Mouse (Mus musculus) bone marrow macrophage, adult 2 months (primary cell): Measurements from ENCODE around the gene Mtg2. TPM values are rescaled to one million over a fixed set of nuclear protein-coding genes. Genes with fewer than 3 reads are reported as not detected.

Source experiments
- H3K27ac ChIP-seq: 2 replicates; pipeline ENCODE4 v1.5.1; 2012; ENCODE audit warnings: low read depth, low read length; ENCODE audit not compliant: insufficient read depth
- H3K4me1 ChIP-seq: 2 replicates; pipeline ENCODE4 v1.6.1; 2012; ENCODE audit warnings: low read length; ENCODE audit not compliant: control insufficient read depth, insufficient read depth
- H3K4me3 ChIP-seq: 2 replicates; pipeline ENCODE4 v1.5.1; 2012; ENCODE audit warnings: mild to moderate bottlenecking, low read length, moderate library complexity; ENCODE audit not compliant: insufficient read depth
- CTCF ChIP-seq: IDR thresholded peaks from 2 replicates; pipeline ENCODE4 v1.5.1; 2012; ENCODE audit warnings: low read depth, mild to moderate bottlenecking, low read length, moderate library complexity
- POLR2A ChIP-seq: IDR thresholded peaks from 2 replicates; pipeline ENCODE4 v1.6.1; 2012; ENCODE audit warnings: mild to moderate bottlenecking, low read depth, low read length, borderline replicate concordance
- polyA plus RNA-seq: library from polyadenylated mRNA; stranded (reverse); fragments of >200 nt; gene quantifications from 2 replicates; pipeline ENCODE4 v1.2.4, GENCODE M21; 2012; ENCODE audit not compliant: missing spikeins, insufficient read depth, insufficient read length

Gene Mtg2
- polyA plus RNA-seq, 1 experiment: 11.7 TPM

DNA sequence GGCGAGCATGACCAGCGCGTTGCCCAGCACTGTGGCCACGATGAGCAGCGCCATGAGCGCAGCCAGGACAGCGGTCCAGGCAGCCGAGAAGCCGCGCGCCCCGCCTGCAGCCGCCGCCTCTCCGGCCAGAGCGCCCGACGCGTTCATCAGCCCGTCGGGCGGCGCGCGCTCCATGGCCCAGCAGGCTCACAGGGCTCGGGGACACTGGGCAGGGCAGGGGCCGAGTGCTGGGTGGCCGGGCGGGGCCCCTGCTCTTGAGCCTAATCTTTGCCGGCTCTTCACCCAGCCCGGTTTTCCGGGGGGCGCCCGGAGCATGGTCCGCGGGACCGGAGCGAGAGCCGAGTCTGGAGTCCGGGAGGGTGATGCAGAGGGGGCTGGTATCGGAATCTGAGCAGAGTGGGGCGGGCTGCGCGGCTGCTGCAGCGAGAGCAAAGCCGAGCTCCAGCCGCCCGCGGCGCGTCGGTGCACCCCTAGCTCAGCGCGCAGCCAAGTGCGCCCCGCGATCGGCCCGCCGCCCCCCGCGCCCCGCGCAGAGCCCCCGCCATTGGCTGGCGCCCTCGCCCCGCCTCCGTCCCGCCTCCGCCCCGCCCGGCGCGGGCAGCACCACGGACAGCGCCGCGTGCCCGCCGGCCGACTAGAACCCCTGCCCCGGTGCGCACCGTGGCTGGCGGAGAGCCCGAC is 33.7 kb downstream of the Mtg2 start, which contains the start of gene Hrh3:
TSS of gene Hrh3 (minus strand) at position 511 of the 681 bp plus-strand sequence.
- Histone ChIP-seq H3K4me1 (no peaks in the 10 kb centered on the region), H3K4me3 (peak within 1 kb of the TSS; percentile 53), H3K27ac (no peak within 1 kb of the TSS)
- TF ChIP-seq CTCF: no peak
- TF ChIP-seq POLR2A: no peak

DNA sequence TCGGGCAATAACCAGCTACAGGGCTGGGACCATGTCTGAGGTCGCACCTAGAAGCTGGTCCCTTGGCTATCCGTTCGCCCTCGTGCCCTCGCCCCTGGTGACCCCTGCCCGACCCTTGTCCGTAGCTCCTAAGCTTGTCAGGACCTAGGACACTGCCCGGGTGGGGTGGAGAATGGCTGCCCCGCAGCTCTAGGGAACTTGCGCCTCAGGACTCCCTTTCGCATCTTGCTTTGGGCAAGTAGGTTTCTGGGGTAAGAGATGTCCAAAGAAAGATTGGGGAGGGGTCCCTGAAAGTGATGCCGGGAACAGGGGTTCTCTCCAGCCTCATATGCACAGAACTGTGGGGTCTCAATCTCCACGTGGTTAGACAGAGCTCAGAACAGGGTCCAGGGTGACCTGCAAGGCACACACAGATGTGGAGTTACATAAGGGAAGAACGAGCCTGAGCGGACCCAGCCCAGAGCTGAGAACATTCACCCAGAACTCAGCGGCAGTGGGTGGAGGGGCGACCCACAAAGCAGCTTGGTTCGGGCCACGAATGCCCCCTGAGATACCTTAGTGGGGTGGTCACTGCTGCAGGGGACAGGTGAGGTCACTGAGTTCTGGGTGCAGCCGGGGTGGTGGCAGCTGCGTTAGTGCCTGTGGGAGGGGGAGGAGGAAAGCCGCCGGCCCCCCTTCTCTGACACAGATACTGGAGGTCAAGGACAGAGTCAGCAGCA is 34.4 kb downstream of the Mtg2 start:
- Histone ChIP-seq H3K27ac (no peak overlapping the region), H3K4me3 (peak overlapping the region; percentile 25; the same call in 1 of the 2 replicates), H3K4me1 (no peaks in the 10 kb centered on the region)
- TF ChIP-seq POLR2A (no peak), CTCF (no peak)

DNA sequence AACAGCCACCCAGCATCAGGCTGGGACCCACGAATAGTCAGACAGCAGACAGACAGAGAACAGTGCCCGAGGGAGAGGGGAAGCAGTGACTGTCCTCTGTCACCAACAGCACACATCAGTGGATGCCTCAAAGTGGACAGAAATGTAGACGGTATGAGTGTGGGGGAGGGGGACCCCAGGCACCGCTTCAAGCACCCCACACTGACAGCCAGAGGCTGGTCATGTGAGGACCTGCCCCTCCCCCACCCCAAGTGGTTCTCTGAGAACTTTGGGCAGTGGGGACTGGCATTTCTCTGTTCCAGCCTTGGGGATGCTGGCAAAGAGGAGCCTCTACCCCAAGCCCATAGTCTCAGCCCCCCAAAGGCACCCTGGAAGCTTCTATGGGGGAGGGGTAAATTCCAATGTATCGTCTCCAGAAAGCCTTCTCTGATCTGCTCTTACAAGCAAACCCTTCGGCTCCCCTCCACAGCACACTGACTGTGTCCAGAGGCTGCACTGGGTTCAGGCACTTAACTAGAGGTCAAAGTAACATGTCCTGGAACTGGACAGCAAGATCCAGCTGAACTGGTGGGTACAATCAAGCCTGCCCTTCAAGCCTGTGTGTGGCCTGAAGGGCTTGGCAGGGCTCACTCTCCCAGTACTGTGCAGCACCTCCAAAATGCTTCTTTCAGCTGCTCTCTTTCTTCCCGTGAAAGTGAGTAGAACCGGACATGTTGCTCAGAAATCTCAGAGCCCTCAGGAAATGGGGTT is 35.2 kb downstream of the Mtg2 start:
- TF ChIP-seq POLR2A (no peak), CTCF (no peak)
- H3K4me1 ChIP-seq: no peaks in the 10 kb centered on the region
- no peak overlapping the region for H3K27ac ChIP-seq
- no peak overlapping the region for H3K4me3 ChIP-seq

DNA sequence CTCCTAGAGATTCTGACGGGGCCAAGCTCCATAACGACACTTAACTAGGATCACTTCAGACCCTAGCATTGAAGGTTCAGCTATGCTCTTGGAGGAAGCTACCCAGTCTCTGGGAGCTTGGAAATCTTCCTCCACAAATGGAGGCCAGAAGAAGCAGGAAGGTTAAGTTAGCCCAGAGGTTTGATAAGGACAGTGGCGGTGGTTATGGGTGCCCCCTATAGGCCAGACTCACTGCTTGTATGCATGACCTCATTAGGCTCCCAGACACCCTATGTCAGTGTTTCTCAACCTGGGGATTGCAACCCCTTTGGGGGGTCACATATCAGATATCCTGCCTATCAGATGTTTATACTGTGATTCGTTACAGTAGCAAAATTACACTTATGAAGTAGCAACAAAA is 36.7 kb downstream of the Mtg2 start:
- Histone ChIP-seq H3K27ac (no peak overlapping the region), H3K4me1 (no peaks in the 10 kb centered on the region), H3K4me3 (no peak overlapping the region)
- TF ChIP-seq CTCF: no peak
- no peak for TF ChIP-seq POLR2A

DNA sequence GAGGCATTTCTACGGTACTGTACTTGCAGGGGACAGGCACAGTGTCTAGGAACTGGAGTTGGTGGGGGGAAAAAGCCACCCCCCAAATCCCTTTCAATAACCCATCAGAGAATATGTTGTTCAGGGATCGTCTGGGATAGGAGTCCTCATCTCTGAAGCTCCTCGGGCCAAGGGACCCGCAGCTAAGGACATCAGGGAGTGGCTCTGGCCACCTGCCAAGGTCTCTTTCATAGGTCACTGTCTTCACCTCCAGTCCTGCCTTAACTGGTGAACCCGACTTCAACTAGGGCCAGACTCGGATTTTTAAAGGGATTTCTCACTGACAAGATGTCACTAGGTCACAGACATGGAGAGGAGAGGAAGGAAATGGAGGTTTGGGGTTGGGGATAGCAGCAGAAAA is 37.9 kb downstream of the Mtg2 start:
- TF ChIP-seq POLR2A (no peak), CTCF (no peak)

DNA sequence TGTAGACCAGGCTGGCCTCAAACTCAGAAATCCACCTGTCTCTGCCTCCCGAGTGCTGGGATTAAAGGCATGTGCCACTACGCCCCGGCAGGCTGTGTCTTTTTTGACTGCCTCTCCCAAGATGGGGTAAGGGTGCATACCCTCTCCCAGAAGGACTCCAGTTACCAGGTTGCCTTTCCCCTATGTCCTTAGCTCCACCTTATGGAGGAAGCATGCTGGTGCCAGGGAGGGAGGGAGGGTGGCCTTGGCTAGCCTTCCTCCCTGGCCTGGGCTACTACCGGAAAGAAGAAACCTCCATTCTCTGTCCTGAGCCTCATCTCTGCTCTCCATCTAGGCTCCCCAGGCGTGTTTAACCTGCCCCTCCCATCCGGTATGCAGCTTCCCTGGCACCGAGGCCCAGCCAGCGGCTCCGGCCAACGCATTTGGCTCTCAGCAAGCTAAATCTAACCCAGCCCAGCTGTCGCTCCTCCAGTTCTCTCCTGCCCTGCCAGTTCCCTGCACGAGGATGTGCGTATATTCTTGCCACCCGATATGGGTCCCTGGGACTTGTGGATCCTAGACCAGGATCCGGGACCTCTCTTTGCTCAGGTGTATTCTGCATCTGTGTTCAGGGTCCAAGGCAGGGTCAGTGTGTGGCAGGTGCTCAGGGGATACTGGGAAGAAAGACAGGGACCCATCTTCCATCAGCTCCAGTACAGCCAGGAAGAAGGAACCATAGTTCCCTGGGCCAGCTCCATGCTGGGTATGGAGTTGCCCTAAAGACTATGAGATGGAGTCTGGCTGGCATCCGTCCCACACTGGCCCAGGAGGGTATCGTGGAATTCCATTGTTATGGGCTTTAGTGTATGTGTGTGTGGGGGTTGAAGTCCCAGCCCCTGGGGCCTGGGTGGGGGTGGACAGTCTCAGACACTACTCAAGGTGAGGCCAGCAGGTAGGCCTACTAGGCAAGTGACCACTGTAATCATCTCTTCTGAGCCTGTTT is 43.8 kb downstream of the Mtg2 start:
- Histone ChIP-seq H3K4me1 (peaks cover 17% of the 10 kb centered on the region), H3K27ac (no peak overlapping the region), H3K4me3 (no peak overlapping the region)
- TF ChIP-seq CTCF: no peak
- TF ChIP-seq POLR2A: no peak

More for the DNA sequence above, 37.9 kb downstream of the Mtg2 start:
- H3K27ac ChIP-seq: no peak overlapping the region
- no peaks in the 10 kb centered on the region for H3K4me1 ChIP-seq
- H3K4me3 ChIP-seq: no peak overlapping the region

DNA sequence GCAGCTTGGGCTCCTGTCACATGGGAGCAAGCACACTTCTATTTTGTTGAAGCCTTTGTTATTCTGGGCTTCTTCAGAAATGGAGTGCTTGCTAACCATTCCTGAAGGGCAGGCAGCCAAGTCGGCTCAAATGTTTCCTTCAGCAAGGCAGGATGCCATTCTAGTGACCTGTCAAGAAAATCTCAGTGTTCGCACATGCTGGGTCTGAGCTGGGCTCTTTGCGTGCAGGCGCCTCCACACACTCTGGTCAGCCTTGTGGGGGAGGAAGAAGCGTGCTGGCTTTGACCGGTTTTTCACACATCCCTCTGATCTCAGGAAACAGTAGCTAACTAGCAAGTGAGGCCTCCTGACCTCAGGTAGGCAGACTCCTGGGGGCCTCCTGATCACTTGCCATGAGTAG is 44.9 kb downstream of the Mtg2 start:
- no peak overlapping the region for H3K4me3 ChIP-seq
- H3K4me1 ChIP-seq: peaks cover 17% of the 10 kb centered on the region
- no peak for TF ChIP-seq POLR2A
- TF ChIP-seq CTCF: no peak
- H3K27ac ChIP-seq: no peak overlapping the region

DNA sequence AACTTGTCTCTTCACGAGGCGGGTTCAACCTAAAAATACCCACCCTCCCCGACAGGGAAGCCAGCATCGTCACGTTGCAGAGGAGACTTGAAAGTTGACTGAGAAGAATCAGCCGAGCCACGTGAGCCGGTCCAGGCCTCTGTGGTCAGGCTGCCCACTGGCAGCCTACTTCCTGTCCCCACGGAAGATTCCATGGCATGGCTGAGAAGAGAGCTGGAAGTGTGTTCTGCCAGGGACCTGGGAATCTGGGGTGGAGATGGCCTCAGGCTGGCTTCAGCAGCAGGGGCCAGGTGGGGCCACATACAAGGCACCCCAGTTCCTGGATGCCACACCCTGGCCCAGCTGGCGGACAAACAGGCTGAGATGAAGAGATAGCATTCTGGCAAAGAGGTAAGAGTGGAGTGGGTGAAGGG is 45.7 kb downstream of the Mtg2 start:
- Histone ChIP-seq H3K4me1 (peaks cover 21% of the 10 kb centered on the region), H3K4me3 (no peak overlapping the region), H3K27ac (no peak overlapping the region)
- TF ChIP-seq POLR2A: no peak
- TF ChIP-seq CTCF: no peak

DNA sequence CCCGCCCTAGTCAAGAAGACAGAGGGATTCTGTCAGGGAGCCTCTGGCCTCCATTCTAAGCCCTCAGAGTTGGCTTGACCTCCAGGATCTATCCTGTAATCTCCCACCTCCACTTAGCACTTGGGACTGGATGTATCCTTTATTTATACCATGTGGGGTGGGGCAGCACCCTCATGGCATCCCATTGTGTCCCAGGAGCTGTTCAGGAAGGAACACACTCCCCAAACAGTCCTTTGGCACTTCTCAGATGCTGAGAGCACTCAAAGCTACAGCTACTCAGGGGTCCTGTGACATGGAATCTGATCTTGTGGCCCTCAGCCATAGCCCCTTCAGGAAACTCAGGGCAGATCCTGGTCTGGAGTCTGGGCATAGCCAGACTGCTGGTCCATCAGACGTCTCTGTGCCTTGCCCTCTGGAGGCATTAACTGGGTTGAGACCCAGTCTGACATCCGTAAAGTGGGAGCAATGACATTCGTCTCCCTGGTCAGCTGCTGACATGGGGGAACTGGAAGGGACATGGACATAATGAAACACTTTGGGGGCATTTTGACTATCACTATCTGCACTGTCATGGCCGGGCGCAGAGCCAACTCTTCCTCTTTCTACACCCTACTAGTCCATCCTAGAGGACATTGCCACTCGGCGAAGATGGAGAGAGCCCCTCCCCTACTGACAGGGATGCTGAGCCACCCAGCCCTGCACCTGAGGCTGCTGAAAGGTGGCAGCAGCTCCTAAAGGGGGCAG is 46.5 kb downstream of the Mtg2 start:
- TF ChIP-seq CTCF (no peak), POLR2A (no peak)
- Histone ChIP-seq H3K4me1 (peaks cover 21% of the 10 kb centered on the region), H3K4me3 (no peak overlapping the region), H3K27ac (no peak overlapping the region)
